Mouse (Mus musculus) gonadal fat pad, adult 2 months (tissue): ENCODE measurements around the gene Tubb2a. TPM values are rescaled to one million over a fixed set of nuclear protein-coding genes. Genes with fewer than 3 reads are reported as not detected.

ENCODE experiments used
- DNase-seq: peaks from one replicate; pipeline ENCODE4 v3.0.0-alpha.2; 2012; ENCODE audit warnings: low read depth
- polyA plus RNA-seq: library from polyadenylated mRNA; depleted of rRNA; stranded (reverse); fragments of >200 nt; gene quantifications from 2 replicates; pipeline ENCODE4 v1.2.3, GENCODE M21; 2012; rRNA removed

Tubb2a gene
- polyA plus RNA-seq, 1 experiment: 400 TPM

- no peak for DNase-seq
These were observed 26.1 kb downstream of the Tubb2a start for GRCm38 (mm10) chr13:34051692-34052091.

- no peak for DNase-seq
These were observed 27.3 kb downstream of the Tubb2a start for GRCm38 (mm10) chr13:34050479-34050878.

DNA sequence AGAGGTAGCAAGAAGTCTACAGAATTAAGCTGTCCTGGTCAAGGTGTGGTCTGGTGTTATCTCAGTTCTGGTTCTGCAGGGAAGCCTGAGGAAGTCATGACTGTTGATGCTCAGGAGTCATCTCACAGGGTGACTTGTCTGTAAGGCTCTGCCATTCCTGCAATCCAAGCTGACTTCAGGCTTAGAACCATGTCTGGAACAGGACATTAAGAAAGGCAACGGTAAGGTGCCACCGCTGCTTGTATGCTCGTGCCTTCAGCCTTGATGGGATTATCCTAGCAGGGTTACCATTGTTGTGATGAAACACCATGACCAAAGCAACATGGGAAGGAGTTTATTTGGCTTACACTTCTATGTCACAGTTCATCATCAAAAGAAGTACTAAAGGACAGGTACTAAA is 30.3 kb downstream of the Tubb2a start:
- no peak for DNase-seq

DNA sequence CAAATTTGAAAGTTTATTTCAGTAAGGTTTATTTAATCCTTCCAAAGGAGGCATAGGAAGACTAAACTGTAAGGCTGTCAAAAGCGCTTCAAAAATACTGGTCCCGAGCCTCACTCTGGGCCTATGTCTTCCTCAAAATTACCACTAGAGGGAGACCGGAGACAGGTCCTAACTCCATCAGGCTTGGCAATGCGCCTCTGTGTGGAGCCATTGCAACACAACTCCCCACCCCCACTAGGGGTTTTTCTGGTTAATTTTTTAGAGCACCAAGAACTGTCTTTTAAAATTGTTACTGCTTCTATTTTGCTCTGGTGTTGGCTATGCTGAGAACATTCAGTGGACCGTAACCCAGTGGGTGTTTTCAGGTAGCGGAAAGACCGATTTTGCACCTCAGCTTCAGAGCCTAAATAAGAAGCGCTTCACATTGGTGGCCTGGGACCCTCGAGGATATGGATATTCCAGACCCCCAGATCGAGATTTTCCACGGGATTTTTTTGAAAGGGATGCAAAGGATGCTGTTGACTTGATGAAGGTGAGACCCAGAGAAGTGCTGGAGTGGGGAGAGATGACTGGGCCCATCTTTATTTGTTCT is 31.3 kb downstream of the Tubb2a start:
- no peak for DNase-seq

GRCm38 (mm10) chr13:34045511-34046249 is 32.1 kb downstream of the Tubb2a start:
- no peak for DNase-seq

GRCm38 (mm10) chr13:34043716-34044393 is 34.0 kb downstream of the Tubb2a start:
- DNase-seq: no peak

DNA sequence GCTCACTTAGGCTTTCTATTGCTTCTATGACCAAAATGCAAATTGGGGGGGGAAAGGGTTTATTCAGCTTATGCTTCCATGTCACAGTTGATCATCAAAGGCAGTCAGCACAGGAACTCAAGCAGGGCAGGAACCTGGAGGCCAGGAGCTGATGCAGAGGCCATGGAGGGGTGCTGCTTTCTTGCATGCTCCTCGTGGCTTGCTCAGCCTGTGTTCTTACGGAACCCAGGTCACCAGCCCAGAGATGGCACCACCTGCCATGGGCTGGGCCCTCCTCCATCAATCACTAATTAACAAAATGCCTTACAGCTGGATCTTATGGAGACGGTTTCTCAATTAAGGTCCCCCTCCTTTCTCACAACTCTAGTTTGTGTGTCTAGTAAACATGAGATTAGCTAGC is 37.7 kb downstream of the Tubb2a start:
- DNase-seq: no peak

DNA sequence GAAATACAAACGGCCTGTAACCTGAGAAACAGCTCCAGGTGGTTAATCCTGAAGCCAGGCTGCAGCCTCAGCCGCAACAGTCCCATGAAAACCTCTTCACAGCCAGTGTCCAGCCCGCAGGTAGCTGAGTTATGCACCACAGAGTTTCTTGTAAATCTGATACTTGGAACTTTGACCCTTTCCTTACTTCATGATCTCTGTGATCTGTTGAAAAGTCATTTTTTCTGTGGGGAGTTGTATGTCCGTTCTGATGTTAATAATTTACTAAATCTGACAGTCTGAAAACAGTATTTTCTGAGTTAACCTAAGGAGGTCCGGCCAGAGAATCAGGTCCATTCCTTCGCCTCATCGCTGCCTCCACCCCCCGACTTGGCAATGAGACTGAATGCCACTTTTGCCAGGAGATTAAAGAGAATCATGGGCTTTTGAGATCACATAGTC is 38.9 kb downstream of the Tubb2a start:
- no peak for DNase-seq

- no peak for DNase-seq
These were observed 39.8 kb downstream of the Tubb2a start for GRCm38 (mm10) chr13:34038056-34038432.

- DNase-seq: peak; percentile 42
These were observed 40.4 kb downstream of the Tubb2a start, which contains the start of gene Bphl for GRCm38 (mm10) chr13:34037172-34038055. TSS of gene Bphl (plus strand) at chr13:34037597.

- DNase-seq: no peak
These were observed 41.1 kb downstream of the Tubb2a start for GRCm38 (mm10) chr13:34036726-34037125.

- no peak for DNase-seq
These were observed 42.4 kb downstream of the Tubb2a start for GRCm38 (mm10) chr13:34035424-34035823.

GRCm38 (mm10) chr13:34032041-34032440 is 45.8 kb downstream of the Tubb2a start:
- no peak for DNase-seq

Other genes starting within 250 kb of the Tubb2a start
- not detected in 2 replicates for gene Serpinb6e, start 234.6 kb downstream of the Tubb2a start, polyA plus RNA-seq
- gene Serpinb6c, start 172.3 kb downstream of the Tubb2a start, polyA plus RNA-seq: 0.20 TPM in 1 of 2 replicates, not detected in the other
- gene Nqo2, start 113.3 kb downstream of the Tubb2a start, polyA plus RNA-seq: 7.1 and 9.4 TPM in 2 replicates
- gene Ripk1, start 75.6 kb downstream of the Tubb2a start, polyA plus RNA-seq: 8.2 and 12.3 TPM in 2 replicates
- 55.4 and 57.2 TPM in 2 replicates for gene Serpinb6a, start 75.2 kb downstream of the Tubb2a start, polyA plus RNA-seq
- 56.5 and 58.3 TPM in 2 replicates for gene Bphl, start 40.4 kb downstream of the Tubb2a start, polyA plus RNA-seq
- 61.4 and 74.7 TPM in 2 replicates for gene Tubb2b, start 52.5 kb upstream of the Tubb2a start, polyA plus RNA-seq
- gene Psmg4, start 85.0 kb upstream of the Tubb2a start, polyA plus RNA-seq: 85.1 and 95.6 TPM in 2 replicates